Mouse (Mus musculus) bone marrow macrophage, adult 2 months (primary cell): ENCODE data around the gene Hsdl1.

ENCODE experiments used
- CTCF ChIP-seq: IDR thresholded peaks from 2 replicates; pipeline ENCODE4 v1.5.1; 2012; ENCODE audit warnings: low read depth, mild to moderate bottlenecking, low read length, moderate library complexity
- POLR2A ChIP-seq: IDR thresholded peaks from 2 replicates; pipeline ENCODE4 v1.6.1; 2012; ENCODE audit warnings: mild to moderate bottlenecking, low read depth, low read length, borderline replicate concordance

DNA sequence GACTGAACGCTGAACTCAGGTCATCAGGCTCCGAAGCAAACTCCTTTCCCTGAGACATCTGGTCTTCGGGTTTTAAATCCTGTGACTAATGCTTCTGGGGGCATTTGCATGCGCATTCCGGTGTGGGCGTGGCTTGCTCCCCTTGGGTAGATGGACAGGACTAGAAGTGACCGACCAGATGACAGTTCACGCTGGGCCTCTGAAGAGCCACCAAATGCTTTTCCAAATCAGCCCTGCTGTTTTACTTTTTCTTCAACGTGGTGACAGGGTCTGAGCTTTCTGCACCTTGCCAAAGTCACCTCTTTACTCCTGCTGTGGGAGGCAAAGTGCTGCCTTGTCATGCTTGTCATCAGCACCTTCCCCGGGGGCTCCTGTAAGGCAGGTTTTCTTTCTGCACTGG, 13.9 kb upstream of the Hsdl1 start:
- no peak for TF ChIP-seq CTCF
- no peak for TF ChIP-seq POLR2A
